Mouse (Mus musculus) cortical plate, adult 2 months (tissue): Measurements from ENCODE around the gene Kifc3.

Source experiments
- CTCF ChIP-seq: fragments of 200-500 bp; IDR thresholded peaks from 2 replicates; pipeline ENCODE4 v1.5.1; 2011; ENCODE audit warnings: mild to moderate bottlenecking, control low read depth, low read length; ENCODE audit not compliant: insufficient read depth; ENCODE audit errors: extremely low read depth
- POLR2A ChIP-seq: fragments of 200-500 bp; IDR thresholded peaks from 2 replicates; pipeline ENCODE4 v1.6.1; 2011; ENCODE audit warnings: mild to moderate bottlenecking, low read length, control low read depth; ENCODE audit not compliant: insufficient read depth; ENCODE audit errors: extremely low read depth

DNA sequence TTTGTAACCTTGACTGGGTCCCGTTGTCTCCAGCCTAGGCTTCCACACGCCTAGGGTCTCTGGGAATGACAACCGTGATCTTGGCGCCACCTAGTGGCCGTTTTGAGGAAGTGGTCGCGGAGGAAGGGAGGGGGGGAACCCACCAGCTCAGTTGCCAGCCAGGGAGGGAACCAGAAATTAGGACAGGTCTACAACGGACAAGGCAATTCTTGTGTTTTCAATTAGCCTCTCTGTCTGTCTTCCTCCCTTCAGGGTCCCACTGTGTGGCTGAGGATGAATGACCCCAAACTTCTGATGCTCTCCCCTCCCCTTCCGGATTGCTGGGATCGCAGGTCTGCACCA lies 1.4 kb upstream of the Kifc3 start:
- TF ChIP-seq CTCF (peak; percentile 94), POLR2A (no peak)
